Mouse (Mus musculus) CH12.LX (cell line): ENCODE results near the gene Itpr2. TPM values are rescaled to one million over a fixed set of nuclear protein-coding genes. Genes with fewer than 3 reads are reported as not detected.

Experiments used
- DNase-seq: peaks from one replicate; pipeline ENCODE4 v3.0.0-alpha.2; 2013; ENCODE audit errors: extremely low read depth
- H3K27ac ChIP-seq: 2 replicates; pipeline ENCODE4 v1.5.1; 2012; ENCODE audit warnings: low read depth, mild to moderate bottlenecking, control low read depth, moderate library complexity; ENCODE audit not compliant: insufficient read depth
- H3K27me3 ChIP-seq: replicated peaks from 2 replicates; pipeline ENCODE3; 2012; ENCODE audit warnings: inconsistent platforms
- H3K36me3 ChIP-seq, 2 experiments: replicated peaks in 1 of 2; 2 replicates each; pipeline versions ENCODE3 to v1.6.1; 2012; ENCODE audit warnings: inconsistent platforms in 1 of 2, low read length in 1 of 2, mild to moderate bottlenecking in 1 of 2, mixed read lengths in 1 of 2, moderate library complexity in 1 of 2; ENCODE audit not compliant: control insufficient read depth in 1 of 2, insufficient read depth in 1 of 2
- H3K4me1 ChIP-seq, 2 experiments: 2 replicates each; pipeline ENCODE4 v1.6.1; 2012; ENCODE audit warnings: inconsistent platforms in 1 of 2, moderate library complexity in 1 of 2; ENCODE audit not compliant: insufficient read depth in 2 of 2, control insufficient read depth in 1 of 2
- H3K4me2 ChIP-seq: 2 replicates; pipeline ENCODE4 v1.6.1; 2012; ENCODE audit warnings: low read depth, mild to moderate bottlenecking, control low read depth; ENCODE audit not compliant: poor library complexity, insufficient read depth, severe bottlenecking
- H3K4me3 ChIP-seq, 3 experiments: fragments of 150-350 bp in 1 of 3; sonication (generic) in 1 of 3; replicated peaks in 1 of 3; 2 replicates each; pipeline versions ENCODE3 to v1.5.1; 2011 to 2012; ENCODE audit warnings: low read depth in 2 of 3, low read length in 2 of 3, mild to moderate bottlenecking in 2 of 3, moderate library complexity in 2 of 3, control low read depth in 1 of 3, improper control_type of control experiment in 1 of 3, inconsistent platforms in 1 of 3, mixed read lengths in 1 of 3; ENCODE audit not compliant: poor library complexity in 1 of 3
- H3K79me2 ChIP-seq: replicated peaks from 2 replicates; pipeline ENCODE4 v1.6.1; 2012; ENCODE audit warnings: mild to moderate bottlenecking, moderate library complexity; ENCODE audit not compliant: control insufficient read depth, poor library complexity, insufficient read depth, severe bottlenecking; ENCODE audit errors: extremely low read depth
- H3K9ac ChIP-seq: 2 replicates; pipeline ENCODE4 v1.6.1; 2012; ENCODE audit warnings: low read depth, mild to moderate bottlenecking, control low read depth, moderate library complexity; ENCODE audit not compliant: insufficient read depth
- H3K9me3 ChIP-seq: replicated peaks from 2 replicates; pipeline ENCODE3; 2012; ENCODE audit warnings: low read length, inconsistent platforms, mixed read lengths
- CTCF ChIP-seq, 2 experiments: IDR thresholded peaks in 1 of 2; conservative IDR thresholded peaks in 1 of 2; 2 replicates each; pipeline ENCODE4 v1.5.1; 2011 to 2012; ENCODE audit warnings: low read depth in 2 of 2, low read length in 2 of 2, improper control_type of control experiment in 1 of 2, inconsistent platforms in 1 of 2, mild to moderate bottlenecking in 1 of 2, moderate library complexity in 1 of 2
- ETS1 ChIP-seq: conservative IDR thresholded peaks from 2 replicates; pipeline ENCODE4 v1.6.1; 2012; ENCODE audit warnings: low read depth, mild to moderate bottlenecking, inconsistent platforms, low read length, improper control_type of control experiment, moderate library complexity
- HCFC1 ChIP-seq: IDR thresholded peaks from 2 replicates; pipeline ENCODE4 v1.6.1; 2012; ENCODE audit warnings: low read depth, mild to moderate bottlenecking, inconsistent platforms, low read length, improper control_type of control experiment
- IRF4 ChIP-seq: IDR thresholded peaks from 2 replicates; pipeline ENCODE4 v1.6.1; 2014; ENCODE audit warnings: low read depth, mild to moderate bottlenecking, inconsistent platforms, low read length, improper control_type of control experiment
- JUN ChIP-seq: IDR thresholded peaks from 2 replicates; pipeline ENCODE4 v1.6.1; 2011; ENCODE audit warnings: low read depth, mild to moderate bottlenecking, low read length, improper control_type of control experiment, moderate library complexity; ENCODE audit not compliant: insufficient read depth
- MAZ ChIP-seq: IDR thresholded peaks from 2 replicates; pipeline ENCODE4 v1.6.1; 2012; ENCODE audit warnings: low read depth, mild to moderate bottlenecking, inconsistent platforms, low read length, improper control_type of control experiment, moderate library complexity
- MEF2A ChIP-seq: IDR thresholded peaks from 2 replicates; pipeline ENCODE4 v1.6.1; 2014; ENCODE audit warnings: low read depth, mild to moderate bottlenecking, inconsistent platforms, low read length, improper control_type of control experiment, borderline replicate concordance
- MYC ChIP-seq: IDR thresholded peaks from 2 replicates; pipeline ENCODE4 v1.6.1; 2011; ENCODE audit warnings: low read depth, mild to moderate bottlenecking, improper control_type of control experiment, low read length
- NELFE ChIP-seq: IDR thresholded peaks from 2 replicates; pipeline ENCODE4 v1.6.1; 2011; ENCODE audit warnings: low read depth, low read length, improper control_type of control experiment
- NRF1 ChIP-seq: IDR thresholded peaks from 2 replicates; pipeline ENCODE4 v1.6.1; 2014; ENCODE audit warnings: low read depth, mild to moderate bottlenecking, inconsistent platforms, low read length, improper control_type of control experiment, moderate library complexity
- RCOR1 ChIP-seq: conservative IDR thresholded peaks from 2 replicates; pipeline ENCODE4 v1.6.1; 2012; ENCODE audit warnings: low read depth, mild to moderate bottlenecking, inconsistent platforms, low read length, improper control_type of control experiment
- SMC3 ChIP-seq: IDR thresholded peaks from 2 replicates; pipeline ENCODE4 v1.6.1; 2011; ENCODE audit warnings: low read depth, low read length, improper control_type of control experiment
- UBTF ChIP-seq: IDR thresholded peaks from 2 replicates; pipeline ENCODE4 v1.6.1; 2012; ENCODE audit warnings: low read depth, mild to moderate bottlenecking, inconsistent platforms, low read length, improper control_type of control experiment, moderate library complexity
- USF2 ChIP-seq: conservative IDR thresholded peaks from 2 replicates; pipeline ENCODE4 v1.6.1; 2011; ENCODE audit warnings: low read depth, low read length, improper control_type of control experiment
- ZKSCAN1 ChIP-seq: IDR thresholded peaks from 2 replicates; pipeline ENCODE4 v1.6.1; 2012; ENCODE audit warnings: low read depth, inconsistent platforms, low read length, improper control_type of control experiment, borderline replicate concordance
- ZMIZ1 ChIP-seq: IDR thresholded peaks from 2 replicates; pipeline ENCODE4 v1.6.1; 2012; ENCODE audit warnings: low read depth, mild to moderate bottlenecking, inconsistent platforms, low read length, improper control_type of control experiment
- ZNF384 ChIP-seq: IDR thresholded peaks from 2 replicates; pipeline ENCODE4 v1.6.1; 2012; ENCODE audit warnings: low read depth, low read length, improper control_type of control experiment, inconsistent platforms
- dilution Hi-C: fragments of 300-500 bp; cut with MboI; formaldehyde crosslinking; loops from 2 replicates; pipeline ENCODE4 v1.14.3; 2020; ENCODE audit warnings: low sequenced_read_pairs; ENCODE audit not compliant: extremely low pct_unique_long_range_greater_than_20kb, extremely low pct_ligation_motif_present
- in situ Hi-C: fragments of 300-500 bp; cut with MboI; formaldehyde crosslinking; loops from 3 replicates; pipeline ENCODE4 v1.14.3; 2019; ENCODE audit warnings: low sequenced_read_pairs, low pct_ligation_motif_present, low pct_unique_long_range_greater_than_20kb, mixed read lengths
- polyA plus RNA-seq: library from polyadenylated mRNA; unstranded; fragments of >175 nt; gene quantifications from 2 replicates; pipeline ENCODE4 v1.2.1, GENCODE M21; 2012; ENCODE audit warnings: low read depth; ENCODE audit not compliant: insufficient read length
- total RNA-seq, 2 experiments: library from RNA; depleted of rRNA; stranded (reverse); fragments of 300-350 nt in 1 of 2; fragments of >200 nt in 1 of 2; gene quantifications; 2 replicates each; pipeline ENCODE4 v1.2.3; 2012 to 2014

Itpr2 gene
- total and polyA plus RNA-seq, 3 experiments = 3.5 to 8.9 (median 4.4) TPM

GRCm38 (mm10) chr6:146540386-146540785, 38.4 kb upstream of the Itpr2 start:
- Histone ChIP-seq H3K4me3 (no peak overlapping the region), H3K4me1 (peaks cover 9 to 18% of the 10 kb centered on the region in 2 experiments), H3K79me2 (no peaks in the 10 kb centered on the region), H3K4me2 (no peak overlapping the region), H3K27ac (no peak overlapping the region), H3K27me3 (no peaks in the 10 kb centered on the region), H3K36me3 (no peaks in the 10 kb centered on the region), H3K9me3 (peaks cover 2% of the 10 kb centered on the region), H3K9ac (no peak overlapping the region)
- in situ Hi-C loops = no loop called here
- DNase-seq = no peak
- TF ChIP-seq MEF2A (no peak), SMC3 (no peak), CTCF (conservative IDR thresholded peaks at IDR 0.05 in 1 of 2, IDR thresholded peaks at IDR 0.05 in 1 of 2; ENCODE audit: low read depth in 2 of 2, low read length in 2 of 2) (no peak), USF2 (no peak), NELFE (no peak), JUN (no peak), IRF4 (no peak), RCOR1 (no peak), UBTF (no peak), MAZ (no peak), ZMIZ1 (no peak), MYC (no peak), ZNF384 (no peak), ETS1 (no peak), NRF1 (no peak)
- dilution Hi-C loops = no loop called here

- TF ChIP-seq HCFC1 = no peak
- TF ChIP-seq ZKSCAN1 = 0 out of 2 replicates have a peak, but pooled peaks have one; percentile 39
- H3K27ac ChIP-seq = no peak overlapping the region
- H3K9ac ChIP-seq = no peak overlapping the region
- dilution Hi-C loops = no loop called here
- H3K4me1 ChIP-seq = peaks cover 9 to 18% of the 10 kb centered on the region in 2 experiments
- H3K4me2 ChIP-seq = no peak overlapping the region
- no peaks in the 10 kb centered on the region for H3K79me2 ChIP-seq
- no peak for DNase-seq
- in situ Hi-C loops = no loop called here
- H3K36me3 ChIP-seq = no peaks in the 10 kb centered on the region
- H3K9me3 ChIP-seq = peaks cover 2% of the 10 kb centered on the region
- no peak overlapping the region for H3K4me3 ChIP-seq
- H3K27me3 ChIP-seq = no peaks in the 10 kb centered on the region
Observed at GRCm38 (mm10) chr6:146538661-146539060, 36.6 kb upstream of the Itpr2 start.
